Mouse (Mus musculus) regulatory T cell (primary cell): ENCODE measurements around the gene Tmem132b.

ENCODE experiments used
- in situ Hi-C: fragments of 300-600 bp; cut with MboI, MseI; formaldehyde crosslinking; loops from one replicate; pipeline ENCODE4 v1.15.1; 2025; ENCODE audit warnings: high pct_unique_total_duplicates

Tmem132b gene

DNA sequence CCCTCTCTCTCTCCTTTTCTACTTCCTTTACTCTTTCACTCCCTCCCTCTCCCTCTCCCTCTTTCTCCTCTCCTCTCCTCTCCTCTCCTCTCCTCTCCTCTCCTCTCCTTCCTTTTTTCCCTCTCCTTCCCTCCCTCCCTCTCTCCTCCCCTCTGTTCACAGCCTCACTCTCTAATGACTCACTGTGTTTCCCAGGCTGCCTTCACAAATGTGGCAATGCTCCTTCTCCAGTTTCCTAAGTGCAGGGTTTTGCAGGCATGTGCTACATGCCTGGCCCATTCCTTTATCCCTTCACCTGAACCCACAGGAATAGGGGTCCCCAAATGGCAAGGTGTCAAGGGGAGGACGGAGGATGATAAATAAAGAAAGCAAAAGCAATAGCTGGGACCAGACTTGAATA, 236.4 kb downstream of the Tmem132b start:
- in situ Hi-C loops: no loop called here

DNA sequence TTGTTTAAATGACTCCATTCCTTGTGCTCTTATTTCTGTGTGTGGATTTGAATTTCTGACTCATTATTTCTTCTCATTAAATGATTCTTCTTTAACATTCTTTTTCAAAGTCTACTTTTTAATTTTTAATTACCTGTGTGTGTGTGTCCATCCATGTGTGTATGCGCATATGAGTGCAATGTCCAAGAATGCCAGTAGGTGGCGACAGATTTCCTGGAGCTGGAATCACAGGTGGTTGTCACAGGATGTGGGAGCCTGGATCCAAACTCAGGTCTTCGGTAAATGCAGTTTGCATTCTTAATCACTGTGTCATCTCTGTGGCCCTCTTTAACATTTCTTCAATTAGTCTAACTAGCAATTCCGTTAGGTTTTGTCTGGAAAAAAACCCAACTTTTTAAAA, 240.7 kb downstream of the Tmem132b start:
- in situ Hi-C loops: no loop called here

DNA sequence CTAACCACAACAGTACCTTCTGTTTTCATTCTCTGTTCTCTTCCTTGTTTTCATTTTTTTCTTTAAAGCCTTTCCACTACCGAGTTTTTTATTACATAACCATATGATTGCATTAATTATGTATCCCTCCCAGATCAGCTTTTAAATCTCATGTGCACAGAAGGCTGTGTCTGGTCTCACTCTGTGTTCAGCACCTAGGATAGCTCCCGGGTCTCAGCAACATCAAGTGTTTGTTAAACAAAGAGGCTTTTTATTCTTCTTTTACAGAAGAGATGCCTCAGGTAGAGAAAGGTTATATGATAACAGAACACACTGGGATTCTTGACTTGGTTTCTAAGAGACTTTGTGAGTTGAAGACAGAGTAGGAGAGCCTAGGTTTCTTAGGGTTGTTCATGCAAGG, 241.2 kb downstream of the Tmem132b start:
- in situ Hi-C loops: no loop called here

DNA sequence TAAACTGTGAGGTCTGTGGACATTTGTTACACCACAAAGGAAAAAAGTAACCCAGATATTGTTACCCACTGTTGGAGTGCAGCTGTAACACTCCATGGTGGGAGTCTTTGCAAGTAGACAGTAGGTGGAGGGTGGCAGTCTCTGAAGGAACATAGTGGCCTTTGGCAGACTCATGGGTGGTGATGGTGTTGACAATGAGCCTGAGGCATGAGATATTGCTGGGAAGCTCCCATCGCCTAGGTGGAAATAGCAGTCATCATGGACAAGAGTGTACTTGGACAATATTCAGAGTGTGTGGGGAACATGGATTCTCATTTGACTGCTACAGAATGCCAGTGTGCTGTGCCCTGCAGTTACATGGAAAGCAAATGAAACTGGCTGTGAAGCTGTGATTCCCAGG, 248.8 kb downstream of the Tmem132b start:
- in situ Hi-C loops: no loop called here

DNA sequence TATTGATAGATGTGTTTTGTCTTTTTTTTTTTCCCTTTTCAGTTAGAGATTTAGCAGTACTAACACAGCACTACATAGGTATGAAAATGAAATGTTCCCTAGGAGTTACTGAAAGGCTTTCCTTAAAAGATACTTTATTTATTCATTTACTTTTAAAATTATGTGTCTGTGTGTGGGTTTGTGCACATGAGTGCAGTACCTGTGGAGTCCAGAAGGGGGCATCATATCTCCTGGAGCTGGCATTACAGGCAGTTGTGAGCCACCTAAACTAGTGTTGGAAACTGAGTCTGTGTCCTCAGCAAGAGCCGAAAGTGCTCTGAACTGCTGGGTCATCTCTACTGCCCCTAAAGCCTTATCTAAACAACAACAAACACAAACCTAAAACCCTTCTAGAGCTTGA, 261.1 kb downstream of the Tmem132b start:
- in situ Hi-C loops: no loop called here

DNA sequence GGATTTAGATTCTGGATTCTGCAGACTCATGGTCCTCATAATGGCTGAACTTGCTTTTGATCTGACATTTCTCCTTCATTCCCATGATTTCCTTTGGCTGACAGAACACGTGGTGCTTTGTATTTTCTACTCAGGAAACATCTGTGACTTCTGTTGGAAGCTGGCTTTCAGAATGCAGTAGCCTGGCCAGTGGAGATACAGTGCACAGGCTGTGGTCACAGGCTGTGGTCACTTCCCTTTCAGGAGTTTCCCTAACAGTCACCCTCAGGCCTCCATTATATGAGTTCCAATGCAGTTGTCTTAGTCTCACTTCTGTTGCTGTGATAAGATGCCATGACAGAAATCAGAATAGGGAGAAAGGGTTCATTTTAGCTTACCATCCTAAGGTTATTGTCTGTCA, 262.7 kb downstream of the Tmem132b start:
- in situ Hi-C loops: no loop called here

DNA sequence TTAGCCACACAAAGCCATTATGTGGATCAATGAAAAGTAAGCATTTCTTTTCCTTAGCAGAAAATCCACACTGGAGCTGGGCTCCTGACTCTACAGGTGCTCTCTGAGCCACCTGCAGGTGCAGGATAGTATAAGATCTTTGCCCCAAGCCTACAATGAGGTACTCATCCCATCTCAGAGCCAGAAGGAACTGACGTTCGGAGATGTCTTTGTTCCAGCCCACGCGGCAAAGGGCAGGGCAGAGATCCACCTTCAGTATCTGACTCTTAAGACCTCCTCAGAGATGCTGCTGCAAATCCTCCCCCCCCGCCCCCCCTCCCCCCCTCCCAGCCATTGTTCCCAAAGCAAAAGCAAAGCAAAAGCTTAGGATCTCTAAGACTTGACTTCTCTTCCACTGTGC, 268.0 kb downstream of the Tmem132b start:
- in situ Hi-C loops: no loop called here

DNA sequence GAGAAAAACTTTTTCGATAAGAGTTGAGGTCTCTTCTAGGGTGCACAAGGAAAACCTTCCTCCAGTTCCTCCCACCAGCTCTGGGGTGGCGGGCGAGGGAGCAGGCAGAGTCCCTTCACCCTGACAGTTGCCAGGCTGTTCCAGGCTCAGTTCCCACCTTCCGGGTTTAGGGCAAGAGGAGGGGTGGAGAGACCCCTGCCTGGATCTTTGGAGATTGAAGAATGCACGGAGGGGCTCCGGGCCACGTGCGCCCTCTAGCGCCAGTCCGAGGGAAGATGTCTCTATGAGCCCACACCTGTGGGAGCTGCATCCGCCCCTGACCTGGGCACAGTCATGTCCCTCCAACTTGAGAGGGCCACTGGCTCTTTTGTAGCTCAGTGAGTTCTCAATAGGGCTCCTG, 268.5 kb downstream of the Tmem132b start:
- in situ Hi-C loops: no loop called here

DNA sequence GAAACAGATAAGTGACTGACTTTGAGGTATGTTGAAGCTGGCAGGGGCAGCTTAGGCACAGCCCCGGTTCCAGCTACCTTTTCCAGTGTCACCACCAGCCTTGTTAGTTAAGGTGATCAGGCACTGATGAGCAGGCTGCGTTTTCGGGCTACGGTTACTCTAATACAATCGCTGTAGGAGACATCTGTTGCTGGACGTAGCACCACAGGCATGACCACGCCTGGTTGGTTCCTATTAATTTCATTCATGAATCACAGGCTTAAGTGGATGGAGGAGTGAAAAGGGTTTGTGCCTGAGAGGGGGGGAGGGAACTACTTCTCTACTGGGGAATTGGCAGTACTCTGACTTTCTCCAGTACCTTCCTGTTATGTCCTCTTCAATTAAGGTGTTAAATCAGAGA, 271.2 kb downstream of the Tmem132b start:
- in situ Hi-C loops: no loop called here

DNA sequence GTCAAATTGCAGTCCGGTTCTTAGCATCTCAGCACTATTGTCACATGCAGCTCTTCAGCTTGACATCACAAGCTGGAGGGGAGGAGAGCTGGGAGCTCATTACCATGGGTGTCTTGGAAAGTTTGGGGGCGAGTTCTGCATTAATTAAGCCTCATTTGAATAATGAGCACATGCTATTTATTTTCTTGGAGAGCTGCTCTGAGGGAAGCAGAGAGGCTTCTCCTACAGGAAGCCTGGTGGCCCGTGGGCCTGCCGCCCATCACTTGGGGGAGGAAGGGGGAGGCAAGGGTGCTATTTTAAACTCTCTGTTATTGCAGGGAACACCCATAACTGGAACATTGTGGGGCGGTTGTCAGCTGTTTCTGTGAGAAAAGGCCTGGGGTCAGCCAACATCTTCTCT, 273.8 kb downstream of the Tmem132b start:
- in situ Hi-C loops: no loop called here

DNA sequence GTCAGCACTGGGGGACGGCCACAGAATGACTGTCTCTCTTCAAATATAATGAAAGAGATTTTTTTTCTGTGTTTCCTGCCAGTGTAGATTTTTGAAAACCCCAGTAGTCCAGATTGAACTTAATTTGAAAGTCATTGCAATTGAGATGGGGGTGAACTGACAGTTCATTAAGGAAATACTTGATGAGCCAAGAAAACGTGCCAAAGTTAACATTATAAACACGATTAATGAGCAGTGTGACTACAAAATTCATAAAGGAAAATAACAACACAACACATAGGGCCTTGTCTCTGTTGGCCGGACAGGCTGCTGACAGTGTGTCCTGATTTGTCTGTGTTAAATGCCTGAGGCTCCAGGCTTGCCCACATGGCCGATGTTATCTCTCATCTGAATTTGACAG, 276.3 kb downstream of the Tmem132b start:
- in situ Hi-C loops: no loop called here

DNA sequence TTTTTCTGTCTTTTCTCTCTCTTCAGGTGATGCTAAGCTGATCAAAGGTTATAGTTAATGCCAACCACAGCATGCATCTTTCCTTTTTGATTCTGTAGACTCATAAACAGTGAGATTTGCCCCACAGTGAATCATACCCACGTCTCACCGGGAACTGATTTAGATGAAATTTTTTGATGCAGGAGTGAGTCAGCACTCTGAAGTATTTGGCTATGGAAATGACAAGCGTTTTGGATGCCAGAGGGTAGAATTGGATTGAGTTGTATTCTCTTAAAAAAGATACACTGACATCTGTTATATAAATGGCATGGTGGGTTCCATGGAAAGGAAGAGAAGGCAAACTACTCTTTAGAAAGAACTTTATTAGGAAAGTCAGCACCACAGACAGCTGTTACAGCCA, 297.8 kb downstream of the Tmem132b start:
- in situ Hi-C loops: no loop called here

DNA sequence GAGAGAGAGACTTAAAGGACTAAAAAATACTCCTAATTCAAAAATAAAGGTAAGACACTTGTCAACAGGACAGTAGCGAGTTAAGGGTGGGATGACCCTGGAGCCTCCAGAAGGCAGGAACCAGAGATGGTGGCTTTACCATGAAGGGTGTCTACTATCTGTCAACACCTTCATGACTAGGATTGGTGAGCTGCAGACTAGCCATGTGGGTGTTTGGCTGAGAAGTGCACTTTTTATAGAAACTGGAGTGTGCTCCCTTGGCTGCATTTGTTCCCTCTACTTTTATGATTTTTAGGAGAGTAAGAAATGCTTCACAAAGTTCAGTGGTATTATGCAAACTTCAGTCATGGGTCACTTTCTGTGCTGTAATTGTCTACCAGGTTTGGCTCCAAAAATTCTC, 304.3 kb downstream of the Tmem132b start:
- in situ Hi-C loops: no loop called here

DNA sequence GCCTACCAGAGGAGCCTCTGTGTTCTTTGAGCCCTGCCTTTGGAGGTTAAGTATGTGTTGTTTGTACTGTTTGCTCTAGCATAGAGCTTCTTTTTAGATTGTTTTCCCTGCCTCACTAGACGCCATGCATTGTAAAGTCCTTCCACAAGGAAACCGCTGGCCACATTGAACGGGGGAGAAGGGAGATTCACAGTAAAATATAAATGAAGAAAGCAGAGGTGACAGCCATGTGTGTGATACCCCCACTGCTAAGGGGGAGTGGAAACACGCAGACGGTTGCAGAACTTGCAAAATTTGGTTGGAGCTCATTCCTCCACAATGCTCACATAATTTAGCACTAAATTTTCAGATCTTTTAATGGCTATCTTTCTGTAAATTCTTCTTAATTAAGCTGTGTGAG, 305.2 kb downstream of the Tmem132b start:
- in situ Hi-C loops: no loop called here
